Mouse (Mus musculus) NIH3T3 (cell line): ENCODE measurements around the gene Samd9l.
"Not testable (repeated sequence)": the region's sequence is repeated elsewhere in the genome, so short reads cannot be mapped to it uniquely, and the experiment has no call there.

Experiments used
- DNase-seq: peaks from one replicate; pipeline ENCODE4 v3.0.0-alpha.2; 2012; ENCODE audit warnings: low read depth

Gene Samd9l

DNA sequence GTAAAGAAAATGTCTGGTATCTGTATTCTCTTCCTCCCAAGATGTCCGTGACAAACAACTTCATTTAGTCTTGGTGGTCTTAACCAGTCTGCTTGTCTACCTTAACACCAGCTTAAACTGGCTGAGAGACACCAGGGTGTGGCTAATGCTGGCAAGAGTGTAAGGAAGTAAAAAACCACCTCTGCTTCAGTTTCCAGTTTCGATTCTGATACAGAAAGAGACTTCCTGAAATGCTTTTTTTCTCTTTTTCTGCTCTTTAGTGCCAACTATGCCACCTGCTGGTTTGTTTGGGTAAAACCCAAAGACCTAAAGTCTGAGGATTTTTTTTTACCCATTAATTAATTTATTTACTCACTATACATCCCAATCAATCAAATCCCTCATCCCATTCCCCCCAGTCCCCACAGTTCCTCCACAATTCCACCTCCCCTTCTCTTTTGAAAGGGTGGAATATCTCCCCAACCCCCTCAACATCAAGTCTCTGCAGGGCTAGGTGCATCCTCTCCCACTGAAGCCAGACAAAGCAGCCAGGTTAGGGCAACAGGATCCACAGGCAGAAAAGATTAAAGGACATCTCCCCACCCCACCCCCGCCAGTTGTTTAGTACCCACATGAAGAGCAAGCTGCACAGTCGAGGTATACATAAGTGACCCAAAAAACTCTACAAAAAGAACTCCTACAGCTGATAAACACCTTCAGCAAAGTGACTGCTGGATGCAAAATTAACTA, at the start of gene Samd9l:
Gene Samd9l, minus strand, starts transcription at position 233 of the 729 bp plus-strand sequence.
- peak; percentile 95 for DNase-seq

GRCm38 (mm10) chr6:3447404-3447803, 48.0 kb upstream of the Samd9l start:
- peak; percentile 92 for DNase-seq

DNA sequence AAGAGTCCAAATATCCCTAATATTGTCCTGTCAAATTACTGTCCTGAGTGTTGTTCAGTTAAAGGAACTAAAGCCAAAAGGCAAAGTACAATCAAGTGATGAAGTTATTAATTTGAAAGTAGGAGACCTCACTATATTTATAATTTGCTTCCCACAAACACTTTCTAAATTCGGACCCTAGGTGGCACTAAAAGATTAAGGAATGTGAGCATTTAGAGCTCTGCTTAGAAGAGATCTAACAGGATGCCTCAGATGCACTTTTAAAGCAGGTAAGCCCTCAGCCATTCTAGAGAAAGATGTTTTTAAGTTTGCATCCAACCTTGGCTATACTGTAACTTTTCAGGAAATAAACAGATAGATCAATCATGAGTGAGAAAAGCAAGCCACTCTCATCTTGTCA, 44.5 kb upstream of the Samd9l start:
- peak; percentile 31 for DNase-seq

GRCm38 (mm10) chr6:3436087-3436486, 36.7 kb upstream of the Samd9l start:
- DNase-seq: no peak

- DNase-seq: not testable (repeated sequence)
These were observed 31.6 kb upstream of the Samd9l start for GRCm38 (mm10) chr6:3430976-3431375.

- no peak for DNase-seq
These were observed 27.7 kb upstream of the Samd9l start for GRCm38 (mm10) chr6:3427047-3427446.

- not testable (repeated sequence) for DNase-seq
These were observed 26.0 kb upstream of the Samd9l start for GRCm38 (mm10) chr6:3425333-3425732.

- peak; percentile 43 for DNase-seq
These were observed 25.4 kb upstream of the Samd9l start for GRCm38 (mm10) chr6:3424613-3425277.

GRCm38 (mm10) chr6:3397182-3397906, 2.0 kb downstream of the Samd9l start:
- not testable (repeated sequence) for DNase-seq

- DNase-seq: not testable (repeated sequence)
These were observed 3.3 kb downstream of the Samd9l start for GRCm38 (mm10) chr6:3395921-3396611.

DNA sequence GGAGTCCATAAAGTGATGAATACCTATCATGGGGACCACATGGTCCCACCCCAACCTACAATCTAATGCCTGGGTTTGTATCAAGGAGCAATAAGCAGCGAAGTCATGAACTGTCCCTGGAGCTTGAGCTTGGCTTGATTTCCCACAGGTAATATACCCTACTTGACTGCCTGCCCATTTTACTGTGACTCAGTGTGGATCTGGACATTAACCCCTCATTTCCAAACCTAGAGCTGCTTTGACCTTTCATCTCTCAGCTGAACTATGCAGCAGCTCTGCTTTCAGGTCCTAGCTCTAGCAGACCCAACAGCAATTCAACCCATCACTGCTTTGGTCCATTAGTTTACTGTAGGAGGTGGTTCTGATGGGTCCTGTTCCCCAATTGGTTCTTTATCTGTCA, 9.4 kb downstream of the Samd9l start:
- no peak for DNase-seq

DNA sequence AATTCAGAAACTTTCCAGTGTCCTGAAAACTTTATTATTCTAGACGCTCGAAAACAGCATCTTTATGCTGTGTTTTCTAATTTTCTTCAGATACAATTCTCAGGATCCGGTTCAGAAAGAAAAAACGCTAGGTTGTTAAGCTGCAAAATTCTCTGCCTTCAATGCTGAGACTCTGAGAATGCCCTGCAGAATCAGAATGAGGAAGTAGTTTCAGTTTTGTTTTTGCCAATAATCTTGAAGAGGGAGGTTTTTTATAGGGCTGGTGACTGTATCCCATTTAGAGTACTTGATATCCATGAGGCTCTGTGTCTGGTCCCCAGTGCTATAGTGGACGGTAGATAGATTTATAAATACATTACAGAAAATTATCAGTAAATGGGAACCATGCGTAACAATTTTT, 12.8 kb downstream of the Samd9l start:
- no peak for DNase-seq

GRCm38 (mm10) chr6:3384816-3385215, 14.6 kb downstream of the Samd9l start:
- DNase-seq: not testable (repeated sequence)

DNA sequence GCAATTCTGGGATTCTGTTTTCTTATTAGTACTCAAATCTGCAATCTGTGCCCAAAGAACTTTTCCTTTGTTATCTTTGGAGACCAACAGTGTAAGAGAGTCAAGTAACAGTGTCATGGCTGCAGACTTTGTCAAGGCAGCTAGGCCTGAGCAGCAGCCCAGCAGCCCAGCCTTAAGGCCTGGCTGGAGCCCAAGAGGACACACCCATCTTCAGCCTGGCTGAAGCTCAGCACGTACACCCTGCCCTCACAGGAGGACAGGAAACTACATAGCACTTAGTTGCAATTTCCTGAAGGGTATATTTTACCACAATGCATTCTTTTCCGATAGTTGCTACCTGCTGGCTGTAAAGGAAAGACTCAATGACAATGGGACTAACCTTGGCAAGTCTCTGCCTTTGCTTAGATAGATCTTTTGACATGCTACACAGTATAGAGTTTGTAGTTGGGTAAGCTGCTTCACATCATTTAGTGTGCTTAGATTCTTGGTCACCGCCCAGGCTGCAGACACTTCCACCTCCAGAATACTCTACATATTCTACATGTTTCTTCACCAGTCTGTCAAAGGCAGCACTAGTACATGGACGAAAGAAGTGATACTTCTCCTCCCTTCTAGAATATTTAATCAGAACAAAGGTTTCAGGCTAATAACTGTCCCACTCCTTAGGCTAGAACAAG, 15.1 kb downstream of the Samd9l start:
- not testable (repeated sequence) for DNase-seq

DNA sequence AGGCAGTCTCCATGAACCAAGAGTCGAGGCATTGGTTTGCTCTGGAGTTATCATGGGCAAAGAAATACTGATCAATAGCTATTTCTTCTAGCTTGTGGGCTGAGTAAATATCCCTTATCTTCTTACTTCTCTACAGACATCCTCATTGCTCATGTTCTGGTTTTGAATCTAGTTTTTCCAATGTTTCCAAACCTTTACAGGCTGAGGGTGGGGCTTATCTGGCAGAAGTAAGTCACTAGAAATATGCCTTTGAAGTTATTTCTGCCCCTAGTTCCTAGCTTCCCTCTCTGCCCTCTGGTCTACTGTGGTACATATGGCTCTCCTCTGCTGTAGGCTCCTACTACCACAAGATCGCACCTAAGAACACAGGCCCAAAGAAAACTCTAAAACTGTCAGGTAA, 20.2 kb downstream of the Samd9l start:
- DNase-seq: no peak

- no peak for DNase-seq
These were observed 22.7 kb downstream of the Samd9l start for GRCm38 (mm10) chr6:3376687-3377086.

DNA sequence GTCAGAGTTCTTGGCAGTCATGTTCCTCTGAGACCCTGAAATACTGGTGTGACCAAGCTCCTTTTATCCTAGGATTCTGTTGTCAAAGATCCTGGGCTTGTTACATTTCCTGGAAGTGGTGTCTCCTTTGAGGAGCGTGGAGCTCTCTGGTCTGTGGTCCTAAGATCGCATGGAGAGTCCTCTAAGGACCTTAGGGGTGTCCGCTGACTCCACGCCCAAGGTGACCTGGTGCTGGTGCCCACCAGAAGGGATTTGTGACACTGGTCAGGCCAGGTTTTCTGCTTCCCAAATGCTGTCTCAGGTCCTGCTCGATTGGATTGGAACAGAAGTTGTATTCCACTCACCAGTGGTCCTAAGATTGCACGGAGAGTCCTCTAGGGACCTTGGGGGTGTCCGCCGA, 29.8 kb downstream of the Samd9l start:
- DNase-seq: no peak

GRCm38 (mm10) chr6:3365609-3366008, 33.8 kb downstream of the Samd9l start:
- DNase-seq: not testable (repeated sequence)

DNA sequence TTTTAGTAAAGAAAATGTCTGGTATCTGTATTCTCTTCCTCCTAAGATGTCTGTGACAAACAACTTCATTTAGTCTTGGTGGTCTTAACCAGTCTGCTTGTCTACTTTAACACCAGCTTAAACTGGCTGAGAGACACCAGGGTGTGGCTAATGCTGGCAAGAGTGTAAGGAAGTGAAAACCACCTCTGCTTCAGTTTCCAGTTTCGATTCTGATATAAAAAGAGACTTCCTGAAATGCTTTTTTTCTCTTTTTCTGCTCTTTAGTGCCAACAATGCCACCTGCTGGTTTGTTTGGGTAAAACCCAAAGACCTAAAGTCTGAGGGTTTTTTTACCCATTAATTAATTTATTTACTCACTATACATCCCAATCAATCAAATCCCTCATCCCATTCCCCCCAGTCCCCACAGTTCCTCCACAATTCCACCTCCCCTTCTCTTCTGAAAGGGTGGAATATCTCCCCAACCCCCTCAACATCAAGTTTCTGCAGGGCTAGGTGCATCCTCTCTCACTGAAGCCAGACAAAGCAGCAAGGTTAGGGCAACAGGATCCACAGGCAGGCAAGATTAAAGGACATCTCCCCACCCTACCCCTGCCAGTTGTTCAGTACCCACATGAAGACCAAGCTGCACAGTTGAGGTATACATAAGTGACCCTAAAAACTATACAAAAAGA, 53.3 kb downstream of the Samd9l start:
- not testable (repeated sequence) for DNase-seq

DNA sequence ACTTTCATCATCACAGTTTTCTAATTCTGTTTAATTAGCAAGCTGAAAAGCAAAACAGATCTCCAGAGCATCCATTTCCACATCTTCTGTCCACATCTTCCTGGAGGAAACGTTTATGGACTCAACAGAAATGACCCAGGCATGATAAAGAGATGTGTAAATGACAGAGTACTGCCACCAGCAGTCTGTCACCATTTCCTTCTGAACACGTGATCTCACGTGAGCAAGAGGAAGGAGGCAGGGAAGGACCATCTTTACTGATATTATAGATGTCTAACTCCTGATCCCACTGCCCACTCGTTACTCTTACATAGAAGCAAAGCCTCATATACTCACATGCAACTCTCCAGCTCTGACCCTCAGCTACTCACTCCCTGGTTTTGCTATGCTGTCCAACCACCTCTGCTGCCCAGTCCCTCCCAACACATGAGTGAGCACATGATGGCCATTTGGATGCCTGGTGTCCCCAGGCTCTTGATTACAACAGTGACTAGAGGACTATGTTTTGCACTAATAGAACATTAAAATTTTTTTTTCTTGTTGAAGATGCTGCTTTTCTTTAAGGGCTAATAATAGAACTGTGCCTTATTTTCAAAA, 54.2 kb downstream of the Samd9l start:
- peak; percentile 11 for DNase-seq
